Mouse (Mus musculus) urinary bladder, postnatal 0 days (tissue): ENCODE results near the gene Sigmar1. TPM values are rescaled to one million over a fixed set of nuclear protein-coding genes. Genes with fewer than 3 reads are reported as not detected.

Source experiments
- polyA plus RNA-seq: library from polyadenylated mRNA; unstranded; fragments of >200 nt; fragmentation: Nextera tagmentation; extraction: Ambion mirVana; gene quantifications from 2 replicates; pipeline ENCODE4 v1.2.1, GENCODE M21; 2015

Sigmar1 gene
- 71.4 and 78.8 TPM in 2 replicates for polyA plus RNA-seq

DNA sequence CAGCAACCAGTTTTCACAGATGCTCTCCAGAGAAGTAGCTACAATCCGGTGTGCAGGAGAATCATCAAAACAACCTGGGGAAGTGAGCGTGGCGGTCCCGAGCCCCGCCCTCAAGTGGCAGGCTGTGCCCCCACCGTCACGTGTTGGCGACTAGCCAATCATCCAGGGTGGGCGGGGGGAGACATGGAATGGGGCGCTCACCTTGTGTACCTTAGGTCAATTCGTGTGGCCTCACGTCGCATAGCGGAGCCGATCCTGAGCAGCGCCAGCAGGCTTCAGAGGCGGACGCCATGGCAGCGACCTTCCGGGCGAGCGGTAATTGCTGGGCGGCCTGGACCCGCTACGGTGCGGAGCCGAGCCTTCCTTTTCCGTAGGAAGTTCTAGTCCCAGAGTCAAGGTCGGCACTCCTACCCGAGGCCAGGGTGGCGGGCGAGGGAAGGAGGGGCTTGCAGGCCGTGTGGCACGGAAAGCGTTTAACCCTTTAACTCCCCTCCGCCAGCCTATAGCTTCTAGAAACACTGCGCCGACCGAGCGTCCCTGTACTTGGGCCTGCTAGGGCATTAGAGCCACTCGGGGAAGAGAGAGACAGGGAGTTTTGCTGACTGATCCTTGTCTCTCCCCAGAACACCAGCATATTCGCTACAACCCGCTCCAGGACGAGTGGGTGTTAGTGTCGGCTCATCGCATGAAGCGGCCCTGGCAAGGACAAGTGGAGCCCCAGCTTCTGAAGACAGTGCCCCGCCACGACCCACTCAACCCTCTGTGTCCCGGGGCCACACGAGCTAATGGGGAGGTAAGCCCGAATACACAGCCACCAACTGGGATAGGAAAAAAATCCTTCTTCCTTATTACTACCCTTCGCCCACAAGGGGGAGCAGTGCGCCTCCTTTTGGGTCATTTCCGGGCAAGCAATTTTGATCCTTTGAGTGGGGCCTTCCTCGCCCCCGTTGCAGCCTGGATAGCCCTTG, at the start of gene Sigmar1:
Sigmar1 (minus strand) TSS at position 820 of the 968 bp plus-strand sequence.

DNA sequence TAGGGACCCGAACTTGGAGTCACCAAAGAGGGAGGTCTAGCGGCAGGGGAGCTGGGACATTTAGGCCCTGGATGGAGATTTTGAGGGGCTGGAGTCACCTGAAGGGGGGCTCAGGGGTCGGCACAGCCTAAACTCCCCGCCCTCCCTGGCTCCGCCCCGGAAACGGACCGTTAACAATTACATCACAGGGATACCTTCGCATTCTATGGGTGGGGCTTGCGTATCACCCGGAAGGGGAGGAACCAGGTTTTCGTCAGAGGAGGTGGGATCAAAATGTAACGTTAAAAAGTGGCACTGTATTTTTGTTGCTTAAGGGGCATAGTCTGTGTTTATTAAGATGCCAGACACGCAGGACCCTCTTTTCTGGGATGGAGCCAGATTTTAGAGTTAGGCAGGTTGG, 18.0 kb upstream of the Sigmar1 start, which contains the start of gene Ccl27a:
Ccl27a (minus strand) TSS at position 246 of the 400 bp plus-strand sequence.

DNA sequence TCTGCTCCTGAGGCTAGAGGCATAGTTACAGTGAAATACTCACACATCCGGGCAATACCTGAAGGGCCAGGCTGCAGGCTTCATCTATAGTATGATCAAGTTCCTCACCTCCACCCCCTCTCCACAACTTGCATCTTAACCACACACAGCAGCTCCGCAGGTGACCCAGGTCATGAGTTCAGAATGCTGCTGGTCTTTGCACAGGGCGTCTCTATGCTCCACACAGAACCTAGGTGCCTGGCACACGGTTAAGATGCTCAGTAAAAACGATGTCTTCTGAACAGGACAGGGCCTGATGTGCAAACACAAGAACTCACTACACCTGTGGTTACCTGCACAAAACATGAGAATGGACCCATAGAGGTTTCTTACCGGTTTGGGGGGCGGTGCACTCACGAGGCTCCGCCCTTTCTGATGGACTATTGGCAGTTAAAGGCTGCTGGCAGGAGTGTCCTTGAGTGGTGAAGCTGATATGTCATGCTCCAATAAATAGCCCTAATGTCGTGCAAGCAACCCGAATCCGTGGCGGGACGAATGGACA, 1.1 kb downstream of the Sigmar1 start, which contains the start of gene Galt:
Galt (plus strand) TSS at position 432 of the 541 bp plus-strand sequence.

GRCm38 (mm10) chr4:41731052-41731765, 24.7 kb downstream of the Sigmar1 start, which contains the start of gene Arid3c:
Gene Arid3c (minus strand): TSS chr4:41731142.

GRCm38 (mm10) chr4:41722918-41723351, 33.0 kb downstream of the Sigmar1 start, which contains the start of gene Dctn3:
Gene Dctn3 (minus strand): TSS chr4:41723170.

DNA sequence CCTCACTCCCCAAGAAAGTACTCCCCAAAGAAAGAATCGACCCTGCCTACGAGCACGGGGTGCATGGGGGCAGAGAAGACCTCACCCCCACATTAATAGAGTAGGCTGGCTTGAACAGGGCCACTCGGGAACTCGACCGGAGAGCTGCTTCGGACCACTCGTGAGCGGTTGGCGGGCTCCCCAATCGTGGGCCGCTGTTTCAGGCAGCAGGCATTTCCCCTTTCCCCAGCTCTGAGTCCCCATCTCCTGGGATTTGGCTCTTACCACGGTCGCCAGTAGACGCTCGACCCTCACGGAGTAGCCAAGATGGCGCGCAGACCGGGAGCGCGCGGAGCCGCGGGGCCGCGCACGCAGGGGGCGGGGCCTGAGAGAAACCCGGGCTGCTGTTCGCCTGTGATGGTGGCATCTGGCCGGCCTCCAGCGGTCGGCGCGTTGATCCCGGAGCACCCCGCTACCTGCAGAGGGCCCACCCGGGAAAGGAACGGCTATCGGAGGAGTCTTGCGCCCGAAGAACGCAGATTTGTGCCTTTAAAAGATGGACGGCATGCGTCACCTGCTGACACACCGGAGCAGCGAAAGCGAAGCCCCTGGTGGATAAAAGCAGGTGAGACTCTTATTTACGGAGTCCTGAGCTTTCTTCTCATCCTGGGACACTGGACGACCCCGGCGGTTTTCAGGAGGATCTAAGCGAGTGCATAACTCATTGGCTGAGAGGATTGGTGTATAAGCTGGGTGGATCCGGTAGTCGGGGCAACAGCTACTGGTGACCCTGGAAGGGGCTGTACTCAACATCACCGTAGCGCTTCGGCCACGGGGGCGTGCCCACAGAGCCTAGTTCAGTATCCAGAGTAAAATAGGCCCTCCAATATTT, 42.5 kb downstream of the Sigmar1 start, which contains the start of gene Rpp25l:
Rpp25l (minus strand) TSS at position 338 of the 871 bp plus-strand sequence.

DNA sequence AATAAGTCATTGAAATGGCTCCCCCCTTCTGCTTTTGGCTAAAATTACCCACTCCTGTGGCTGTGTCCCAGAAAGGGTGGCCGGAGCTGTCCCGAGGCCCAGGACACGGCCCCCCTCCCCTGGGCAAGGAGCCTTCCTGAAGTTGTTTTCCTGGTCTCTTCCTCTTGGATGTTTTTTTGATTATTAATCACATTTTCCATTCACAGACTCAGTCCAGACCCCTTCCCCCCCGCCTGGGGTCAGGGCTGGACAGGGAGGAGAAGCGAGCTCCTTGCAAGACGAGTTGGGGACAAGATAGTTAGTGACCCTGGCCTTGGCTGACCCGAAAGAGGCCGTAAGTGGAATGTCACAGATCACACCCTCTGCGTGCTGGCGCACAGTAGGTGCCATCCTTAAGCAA, 56.2 kb downstream of the Sigmar1 start, which contains the start of gene Il11ra1:
Il11ra1 (plus strand) TSS at position 207 of the 400 bp plus-strand sequence.

GRCm38 (mm10) chr4:41696930-41697841, 58.8 kb downstream of the Sigmar1 start, which contains the start of gene Cntfr:
Gene Cntfr (minus strand): TSS chr4:41697089.

Other genes starting within 250 kb of the Sigmar1 start
- gene 1110017D15Rik, start 238.8 kb downstream of the Sigmar1 start, polyA plus RNA-seq = not detected in 2 replicates
- 2.5 and 3.2 TPM in 2 replicates for gene Fam219a, start 186.6 kb downstream of the Sigmar1 start, polyA plus RNA-seq
- gene Dnaic1, start 186.4 kb downstream of the Sigmar1 start, polyA plus RNA-seq = 33.2 and 39.3 TPM in 2 replicates
- gene Enho, start 115.8 kb downstream of the Sigmar1 start, polyA plus RNA-seq = 164 and 167 TPM in 2 replicates
- gene Cntfr, start 59.1 kb downstream of the Sigmar1 start, polyA plus RNA-seq = 9.7 and 10.5 TPM in 2 replicates
- 107 and 116 TPM in 2 replicates for gene Il11ra1, start 56.2 kb downstream of the Sigmar1 start, polyA plus RNA-seq
- gene Rpp25l, start 42.6 kb downstream of the Sigmar1 start, polyA plus RNA-seq = 32.1 and 36.3 TPM in 2 replicates
- 98.6 and 120 TPM in 2 replicates for gene Dctn3, start 33.0 kb downstream of the Sigmar1 start, polyA plus RNA-seq
- gene Arid3c, start 25.0 kb downstream of the Sigmar1 start, polyA plus RNA-seq = not detected in 2 replicates
- 22.1 and 24.1 TPM in 2 replicates for gene Galt, start 929 bp downstream of the Sigmar1 start, polyA plus RNA-seq
- 18.4 and 23.2 TPM in 2 replicates for gene Ccl27a, start 18.1 kb upstream of the Sigmar1 start, polyA plus RNA-seq
- gene Gm21541, start 147.5 kb upstream of the Sigmar1 start, polyA plus RNA-seq = not detected in 2 replicates
- gene Gm20878, start 185.4 kb upstream of the Sigmar1 start, polyA plus RNA-seq = 0.45 and 1.3 TPM in 2 replicates
- gene Fam205a4, start 209.9 kb upstream of the Sigmar1 start, polyA plus RNA-seq = 0.06 TPM in 1 of 2 replicates, not detected in the other